Mouse (Mus musculus) kidney, postnatal 10 days (tissue): ENCODE measurements at regions not wholly inside any gene's neighbourhood (a gene's known extent, or its start where the extent isn't known, plus 50 kb on each side); places are given as distances from the start of the nearest gene placed in this dataset.

ENCODE experiments used
- DNase-seq: peaks from one replicate; pipeline ENCODE4 v3.0.0; 2021; ENCODE audit warnings: mixed read lengths

- no peak for DNase-seq
Observed at GRCm38 (mm10) chr17:77200256-77200655, 999.8 kb upstream of the Crim1 start.

- no peak for DNase-seq
Observed at GRCm38 (mm10) chr17:77200671-77201070, 999.4 kb upstream of the Crim1 start.

GRCm38 (mm10) chr17:77210947-77211346, 989.1 kb upstream of the Crim1 start:
- no peak for DNase-seq

- peak; percentile 7 for DNase-seq
Observed at GRCm38 (mm10) chr17:77245031-77245430, 955.0 kb upstream of the Crim1 start.
